Mouse (Mus musculus) testis, adult 2 months (tissue): ENCODE data around the gene Gfy.

Source experiments
- CTCF ChIP-seq: fragments of 200-500 bp; IDR thresholded peaks from 2 replicates; pipeline ENCODE4 v1.5.1; 2012; ENCODE audit warnings: low read depth, mild to moderate bottlenecking, inconsistent platforms, low read length, moderate library complexity; ENCODE audit not compliant: control insufficient read depth, insufficient read depth, insufficient replicate concordance
- POLR2A ChIP-seq: fragments of 200-500 bp; IDR thresholded peaks from 2 replicates; pipeline ENCODE4 v1.6.1; 2012; ENCODE audit warnings: low read depth, mild to moderate bottlenecking, inconsistent platforms, low read length, moderate library complexity; ENCODE audit not compliant: control insufficient read depth

DNA sequence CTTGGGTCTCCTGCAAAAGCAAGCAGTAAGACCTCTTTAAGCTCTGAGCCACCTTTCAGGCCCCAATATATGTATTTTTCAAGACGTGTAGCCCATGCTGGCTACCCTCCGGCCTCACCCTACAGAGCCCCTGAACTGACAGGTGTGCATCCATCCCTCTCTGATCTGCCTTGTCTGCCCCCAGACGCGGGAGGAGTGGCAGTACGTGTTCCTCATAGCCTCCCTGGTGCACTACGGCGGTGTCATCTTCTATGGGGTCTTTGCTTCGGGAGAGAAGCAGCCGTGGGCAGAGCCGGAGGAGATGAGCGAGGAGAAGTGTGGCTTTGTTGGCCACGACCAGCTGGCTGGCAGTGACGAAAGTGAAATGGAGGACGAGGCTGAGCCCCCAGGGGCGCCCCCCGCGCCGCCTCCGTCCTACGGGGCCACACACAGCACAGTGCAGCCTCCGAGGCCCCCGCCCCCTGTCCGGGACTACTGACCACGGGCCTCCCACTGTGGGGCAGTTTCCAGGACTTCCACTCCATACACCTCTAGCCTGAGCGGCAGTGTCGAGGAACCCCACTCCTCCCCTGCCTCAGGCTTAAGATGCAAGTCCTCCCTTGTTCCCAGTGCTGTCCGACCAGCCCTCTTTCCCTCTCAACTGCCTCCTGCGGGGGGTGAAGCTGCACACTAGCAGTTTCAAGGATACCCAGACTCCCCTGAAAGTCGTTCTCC lies 4.6 kb downstream of the Gfy start:
- TF ChIP-seq CTCF (no peak), POLR2A (no peak)
